Mouse (Mus musculus) C3H10T1/2 (cell line): ENCODE results near the gene Btbd17. TPM values are rescaled to one million over a fixed set of nuclear protein-coding genes. Genes with fewer than 3 reads are reported as not detected.

Experiments
- polyA plus RNA-seq, 2 experiments: library from polyadenylated mRNA; unstranded; fragments of >200 nt; fragmentation: generic; extraction: Trizol; gene quantifications; one replicate each; pipeline ENCODE4 v1.2.1; 2012; ENCODE audit warnings: missing spikeins in 2 of 2

Btbd17 gene
- polyA plus RNA-seq, result under 1 TPM in 1 of 2 experiments, not detected in 1; 0.70 TPM

DNA sequence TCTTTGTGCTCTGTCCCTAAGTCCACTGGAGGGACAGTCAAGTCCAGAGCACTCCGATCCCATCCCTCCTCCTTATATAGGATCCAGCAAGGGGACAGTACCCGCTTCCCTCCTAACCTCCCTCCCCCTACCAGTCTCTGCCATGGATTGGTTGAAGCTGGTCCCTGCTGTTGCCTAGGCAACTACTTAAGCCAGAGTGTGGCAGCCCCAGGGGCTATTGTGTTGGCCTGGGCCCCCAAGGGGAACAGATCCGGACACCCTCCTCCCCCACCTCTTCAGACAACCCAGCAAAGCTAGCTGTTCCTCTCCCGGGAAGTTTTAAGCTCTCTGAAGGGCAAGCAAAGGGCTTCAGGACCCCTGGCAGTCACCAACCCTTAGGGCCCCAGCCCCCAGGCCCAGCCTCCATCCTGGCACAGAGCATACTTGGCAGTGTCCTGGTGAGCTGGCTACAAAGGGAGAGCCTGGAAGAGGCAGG is at the start of gene Btbd17:
Gene Btbd17 (minus strand): TSS at position 98 of the 475 bp plus-strand sequence.

DNA sequence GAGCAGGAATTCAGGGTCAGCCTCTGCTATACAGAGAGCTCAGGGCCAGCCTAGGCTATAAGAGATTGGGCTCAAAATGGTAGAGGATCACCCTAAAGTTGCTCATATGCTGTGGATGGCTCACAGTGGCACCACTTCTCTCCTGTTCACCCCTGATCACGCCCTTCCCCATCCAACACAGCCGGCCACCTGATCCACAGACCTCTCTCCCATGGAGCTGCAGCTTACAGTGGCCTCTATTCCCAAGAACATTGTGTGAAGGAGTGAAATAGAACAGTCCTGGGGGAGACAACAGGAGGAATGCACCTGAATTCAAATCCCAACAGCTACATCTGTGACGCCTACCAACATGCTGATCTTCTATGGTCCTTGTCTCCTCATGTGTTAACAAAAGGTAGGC is 2.9 kb upstream of the Btbd17 start, which contains the start of gene Gpr142:
Gene Gpr142 (plus strand): TSS at position 301 of the 400 bp plus-strand sequence.

DNA sequence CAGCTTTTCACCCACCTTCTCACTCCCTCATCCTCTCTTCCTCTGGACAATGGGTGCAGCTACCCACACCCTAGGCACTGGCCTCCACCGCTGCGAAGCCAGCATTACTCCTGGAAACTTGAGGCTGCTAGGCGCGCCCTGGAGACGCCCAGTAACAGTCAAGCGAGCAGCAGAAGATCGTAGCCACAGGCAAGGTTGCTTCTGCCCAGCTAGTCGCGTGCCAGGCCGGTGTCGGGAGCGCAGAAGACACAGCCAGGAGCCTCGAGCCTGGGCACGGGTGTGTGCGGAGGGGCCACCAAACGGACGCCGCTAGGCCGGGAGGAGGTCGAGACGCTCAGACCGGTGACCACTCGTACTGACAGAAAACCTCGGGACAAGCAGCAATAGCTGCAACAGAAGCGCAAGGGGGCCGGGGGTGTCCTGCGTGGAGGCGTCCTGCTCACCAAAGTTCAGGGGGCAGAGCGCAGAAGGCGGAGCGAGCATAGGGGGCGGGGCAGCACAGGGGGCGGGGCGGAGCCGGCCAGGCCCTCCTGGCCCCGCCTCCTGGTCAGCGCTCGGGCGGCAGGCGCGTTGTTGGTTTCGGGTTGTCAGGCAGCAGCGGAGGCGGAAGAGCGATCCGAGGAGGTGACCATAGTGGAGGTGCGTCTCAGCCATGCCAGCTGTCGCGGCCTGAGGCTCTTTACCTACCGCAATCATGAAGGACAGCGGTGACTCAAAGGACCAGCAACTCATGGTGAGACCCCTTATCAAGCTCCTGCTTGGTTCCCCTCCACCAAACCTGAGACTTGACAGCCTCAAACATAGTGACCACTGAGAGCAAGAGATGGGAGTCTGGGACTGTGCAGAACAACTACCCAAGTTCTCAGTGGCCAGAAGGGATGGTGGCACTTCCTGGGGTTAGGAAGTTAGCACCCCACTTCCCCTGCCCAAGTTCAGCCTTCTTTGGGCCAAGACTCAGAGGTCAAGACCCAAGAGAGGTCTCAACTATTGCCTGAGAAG is 30.6 kb downstream of the Btbd17 start, which contains the start of gene Kif19a:
Gene Kif19a (plus strand): TSS at position 569 of the 999 bp plus-strand sequence.

Other genes with a start within 250 kb of the Btbd17 start
- gene Rpl38, start 127.4 kb downstream of the Btbd17 start, polyA plus RNA-seq, result 1,000 to 10,000 TPM; 9,147 to 9,201 TPM
- 10 to 100 TPM; 13.1 to 60.6 TPM for gene Ttyh2, start 120.5 kb downstream of the Btbd17 start, polyA plus RNA-seq
- gene Dnaic2, start 68.5 kb downstream of the Btbd17 start, polyA plus RNA-seq, result 1 to 10 TPM in 1 of 2 experiments, under 1 TPM in 1; 0.15 to 6.6 TPM
- gene Kif19a, start 30.6 kb downstream of the Btbd17 start, polyA plus RNA-seq, result under 1 TPM in 1 of 2 experiments, not detected in 1; 0.06 TPM
- gene Gpr142, start 3.0 kb upstream of the Btbd17 start, polyA plus RNA-seq, result not detected
- gene Gprc5c, start 55.2 kb upstream of the Btbd17 start, polyA plus RNA-seq, result not detected
- not detected for gene Cd300a, start 94.1 kb upstream of the Btbd17 start, polyA plus RNA-seq
- under 1 TPM; 0.04 to 0.23 TPM for gene Cd300lb, start 138.4 kb upstream of the Btbd17 start, polyA plus RNA-seq
- not detected for gene Cd300c, start 173.2 kb upstream of the Btbd17 start, polyA plus RNA-seq
- gene Cd300ld, start 194.0 kb upstream of the Btbd17 start, polyA plus RNA-seq, result not detected
- not detected for gene Cd300c2, start 205.9 kb upstream of the Btbd17 start, polyA plus RNA-seq
- not detected for gene Cd300ld2, start 220.2 kb upstream of the Btbd17 start, polyA plus RNA-seq
- not detected for gene Cd300ld4, start 231.1 kb upstream of the Btbd17 start, polyA plus RNA-seq
- not detected for gene Cd300ld5, start 241.8 kb upstream of the Btbd17 start, polyA plus RNA-seq